Mouse (Mus musculus): ENCODE data around the gene Shmt2.
A peak's percentile ranks its signal among the peaks of the same experiment; 100 is the strongest.

DNA sequence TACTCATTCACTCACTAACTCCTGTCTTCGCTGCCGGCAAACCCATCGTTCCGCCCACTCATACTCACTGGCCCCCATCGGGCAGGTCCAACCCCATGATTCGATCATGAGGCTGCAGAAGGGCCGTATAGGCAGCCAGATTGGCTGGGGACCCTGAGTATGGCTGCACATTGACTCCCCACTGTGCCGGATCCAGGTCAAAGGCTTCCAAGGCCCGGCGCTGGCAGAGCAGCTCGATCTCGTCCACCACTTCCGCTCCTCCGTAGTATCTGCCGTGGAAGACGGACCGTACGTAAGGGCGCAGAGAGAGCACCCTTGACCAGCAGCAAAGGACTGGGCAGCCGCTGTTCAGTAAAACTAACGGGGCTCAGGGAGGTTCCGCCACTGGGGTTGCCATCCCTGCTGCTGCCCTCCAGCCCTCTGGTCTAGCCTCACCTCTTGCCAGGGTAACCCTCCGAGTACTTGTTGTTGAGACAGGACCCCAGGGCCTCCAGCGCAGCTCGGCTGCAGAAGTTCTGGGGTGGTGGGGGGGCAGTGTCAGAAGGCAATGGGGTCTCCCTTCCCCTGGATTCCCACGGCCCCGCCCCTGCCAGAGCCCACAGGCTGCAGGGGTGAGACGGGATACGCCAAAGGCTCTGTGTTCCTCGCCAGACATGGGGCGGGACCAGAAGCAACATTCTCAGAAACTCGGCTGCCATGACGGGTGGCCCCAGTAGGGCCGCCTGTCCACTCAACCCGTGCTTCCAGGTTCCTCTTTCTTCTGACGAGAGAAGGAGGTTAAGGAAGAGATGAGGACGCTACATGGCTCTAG is 2.1 kb downstream of the Shmt2 start:
- TF ChIP-seq POLR2A (IDR thresholded peaks at IDR 0.05; ENCODE audit: insufficient read length, low read depth) (peak; percentile 11), USF1 (IDR thresholded peaks at IDR 0.05; ENCODE audit: low read depth) (no peak), CEBPB (IDR thresholded peaks at IDR 0.05; ENCODE audit: insufficient read depth, poor library complexity, severe bottlenecking) (no peak)
